ENCODE assay signal across 15 mouse cellular contexts in genomic region chr14:21278290-21278689, GRCm38 (mm10).
"Had no signal": no experiment of that assay in that cellular context is flagged by ENCODE, and none has a peak within 500 bp of the region (broad histone marks: within the 10 kb centered on the region; RNA-seq: fewer than 3 reads in every experiment).

No protein-coding gene starts in this region.

- ATAC-seq: midbrain, embryonic 15.5 days had no signal

- H3K9me3 ChIP-seq: midbrain, embryonic 12.5 days; midbrain, embryonic 15.5 days; neural tube, embryonic 12.5 days; stomach, embryonic 15.5 days had no signal

- H3K4me1 ChIP-seq: midbrain, embryonic 15.5 days; neural tube, embryonic 12.5 days; stomach, embryonic 15.5 days had no signal

- H3K27ac ChIP-seq: kidney, postnatal 0 days; left cerebral cortex, adult 2 months; liver, embryonic 14.5 days; macrophage; midbrain, embryonic 12.5 days; midbrain, embryonic 15.5 days; neural tube, embryonic 12.5 days; stomach, embryonic 15.5 days had no signal

- H3K36me3 ChIP-seq: midbrain, embryonic 12.5 days; midbrain, embryonic 15.5 days; neural tube, embryonic 12.5 days; stomach, embryonic 15.5 days had no signal

- DNase-seq: kidney, adult 18-20 months; layer of hippocampus, postnatal 36 days; lung, adult 2 months; retina, postnatal 1 day; right cerebral cortex, postnatal 25 days; spleen, adult 18-20 months; thymus, postnatal 25 days had no signal

- H3K4me3 ChIP-seq: left cerebral cortex, adult 2 months; midbrain, embryonic 12.5 days; midbrain, embryonic 15.5 days; neural tube, embryonic 12.5 days; stomach, embryonic 15.5 days had no signal

- H3K9ac ChIP-seq: liver, embryonic 14.5 days; midbrain, embryonic 12.5 days; midbrain, embryonic 15.5 days; neural tube, embryonic 12.5 days; stomach, embryonic 15.5 days had no signal

- H3K4me2 ChIP-seq: midbrain, embryonic 12.5 days; midbrain, embryonic 15.5 days; neural tube, embryonic 12.5 days; stomach, embryonic 15.5 days had no signal

- H3K27me3 ChIP-seq: midbrain, embryonic 12.5 days; midbrain, embryonic 15.5 days; neural tube, embryonic 12.5 days; stomach, embryonic 15.5 days had no signal
